Mouse (Mus musculus): ENCODE results near the gene Cacna1c.
A peak's percentile ranks its signal among the peaks of the same experiment; 100 is the strongest.

The Cacna1c gene

DNA sequence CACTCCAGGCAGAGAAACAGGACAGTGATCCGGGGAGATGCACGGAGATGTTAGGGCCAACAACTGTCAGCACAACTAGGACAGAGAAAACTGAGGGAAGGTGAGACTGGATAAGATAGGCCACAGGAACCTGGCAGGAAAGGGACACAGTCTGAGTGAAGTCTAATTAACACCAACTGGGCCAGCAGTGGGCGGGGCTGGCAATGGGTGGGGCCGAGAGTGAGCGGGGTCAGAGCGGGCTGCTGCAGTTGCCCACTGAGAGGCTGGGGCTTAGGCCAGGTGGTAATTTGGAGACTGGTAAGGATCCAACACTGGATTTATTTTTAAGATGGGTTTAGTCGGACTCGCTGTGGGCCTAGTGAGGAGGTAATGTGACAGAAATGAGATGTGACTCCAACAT lies 418.8 kb downstream of the Cacna1c start:
- DNase-seq, result no peak

DNA sequence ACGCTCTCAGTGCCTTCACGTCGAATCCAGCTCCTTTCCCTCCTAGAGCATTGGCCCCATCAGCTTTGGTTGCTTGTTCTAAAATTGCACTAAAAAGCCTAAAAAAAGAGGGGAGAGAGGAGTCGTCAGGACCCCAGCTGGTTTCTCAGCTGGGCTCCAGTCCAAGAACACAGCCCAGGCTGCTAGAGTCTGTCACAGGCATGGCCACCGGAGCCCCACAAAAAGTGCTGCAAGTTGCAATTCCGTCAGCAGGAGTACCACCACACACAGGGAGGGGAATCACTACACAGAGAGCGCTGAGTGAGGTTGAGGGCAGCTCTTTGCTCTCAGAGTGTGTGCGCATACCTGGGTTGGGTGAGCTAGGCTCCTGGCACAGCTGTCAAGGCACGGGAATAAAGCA lies 419.8 kb downstream of the Cacna1c start:
- DNase-seq, result peak; percentile 40

DNA sequence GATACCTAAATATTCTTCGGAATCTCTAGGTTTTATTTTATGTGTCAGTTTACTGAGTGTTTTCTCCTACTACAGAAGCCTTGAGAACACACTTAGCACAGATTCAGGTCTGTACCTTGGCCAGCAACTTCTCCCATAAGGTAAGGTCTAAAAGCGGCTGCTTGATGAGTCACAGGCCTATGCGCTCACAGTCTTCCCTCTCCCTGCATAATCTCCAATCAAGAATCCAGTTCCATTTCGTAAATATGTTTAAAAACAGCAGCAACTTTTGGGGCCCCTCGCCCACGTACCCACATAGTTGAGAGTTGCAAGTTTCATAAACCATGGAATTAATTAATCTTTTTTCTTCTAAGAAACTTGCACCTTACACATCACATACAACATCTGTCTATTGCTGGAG lies 423.6 kb downstream of the Cacna1c start:
- DNase-seq, result no peak

DNA sequence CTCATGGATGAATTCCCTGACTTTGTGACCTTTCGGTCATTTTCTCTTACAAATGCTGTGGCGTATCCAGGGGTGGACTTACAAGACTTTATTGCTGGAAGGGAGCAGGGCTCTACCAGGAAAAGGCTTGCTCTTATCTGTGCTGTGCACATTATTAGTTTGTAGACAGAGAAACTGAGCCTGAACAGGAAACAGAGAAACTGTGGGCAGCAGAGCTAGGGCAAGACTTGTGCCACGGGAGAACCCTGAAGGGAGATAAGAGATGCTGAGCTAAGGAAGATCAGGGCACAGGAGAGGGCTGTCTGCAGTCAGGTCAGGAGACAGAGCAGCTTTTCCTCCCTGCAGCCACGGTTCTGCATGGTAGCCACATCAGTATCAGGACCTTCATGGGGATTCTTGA lies 425.1 kb downstream of the Cacna1c start:
- no peak for DNase-seq

DNA sequence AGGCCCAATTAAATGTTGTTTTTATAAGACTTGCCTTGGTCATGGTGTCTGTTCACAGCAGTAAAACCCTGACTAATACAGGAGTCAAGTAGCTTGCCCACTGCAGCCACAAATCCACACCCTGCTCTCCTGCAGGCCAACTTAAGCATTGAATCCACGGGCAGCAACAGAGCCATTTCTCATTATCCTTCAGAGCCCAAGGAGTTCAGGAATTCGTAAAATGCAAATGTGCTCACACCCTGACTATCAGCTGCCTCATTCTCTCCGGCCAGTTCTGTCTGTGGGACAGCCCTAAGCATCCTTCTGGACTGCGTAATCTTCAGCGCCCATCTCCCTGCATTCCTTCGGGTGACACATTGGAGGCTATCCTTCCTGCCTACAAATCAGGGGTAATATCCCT lies 425.8 kb downstream of the Cacna1c start:
- no peak for DNase-seq

DNA sequence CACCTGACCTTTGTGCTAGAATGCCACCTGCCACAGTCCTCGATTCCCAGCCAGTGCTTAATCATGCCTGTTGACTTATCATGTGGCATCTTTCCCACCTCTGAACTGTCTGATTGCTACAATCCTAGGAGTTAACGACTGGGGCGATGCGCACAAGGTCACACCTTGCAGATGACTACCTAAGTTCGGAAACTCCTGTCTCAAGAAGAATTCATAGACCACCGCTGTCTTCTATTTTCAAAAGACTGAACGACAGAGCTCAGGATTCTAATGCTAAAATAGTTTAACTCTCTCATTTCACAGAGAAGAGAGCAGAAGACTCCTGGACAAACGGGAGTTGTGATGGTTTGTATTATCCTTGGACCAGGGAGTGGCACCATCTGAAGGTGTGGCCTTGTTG lies 426.4 kb downstream of the Cacna1c start:
- DNase-seq, result no peak

DNA sequence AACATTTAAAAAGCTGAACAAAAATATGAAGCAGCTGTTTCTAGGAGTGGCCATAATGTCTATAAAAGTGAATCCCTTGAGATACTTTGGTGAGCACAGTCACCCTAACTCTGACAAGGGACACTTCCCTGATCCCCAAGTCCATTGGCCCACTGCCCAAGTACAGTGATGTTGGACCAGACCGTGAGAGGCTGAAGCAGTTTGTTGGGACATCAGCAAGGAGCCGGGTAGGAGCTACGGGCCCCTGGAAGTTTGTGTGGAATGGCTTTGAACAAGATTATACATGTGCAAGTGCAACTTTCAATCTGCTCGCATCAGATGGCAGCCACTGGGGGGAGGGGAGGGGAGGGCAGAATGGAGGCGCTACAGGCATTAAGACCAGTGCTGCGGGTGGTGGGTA lies 428.5 kb downstream of the Cacna1c start:
- DNase-seq, result no peak

DNA sequence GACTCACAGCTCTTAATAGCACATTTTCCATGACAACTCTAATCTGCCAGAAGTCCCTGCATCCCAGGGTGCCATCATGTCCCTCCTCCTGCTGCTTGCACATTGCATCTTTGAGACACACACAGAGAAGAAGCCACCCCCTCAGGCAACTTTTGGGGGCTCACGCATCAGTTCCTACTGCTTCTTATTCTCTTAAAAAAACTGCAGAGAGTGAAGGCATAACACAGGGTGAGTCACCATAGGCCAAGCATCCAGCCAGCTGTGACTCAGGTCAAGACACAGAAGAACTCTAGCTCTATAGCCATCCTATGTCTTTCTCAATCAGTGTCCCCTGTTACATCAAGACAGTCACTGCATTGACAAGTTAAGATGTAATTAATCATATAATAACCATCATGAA lies 431.0 kb downstream of the Cacna1c start:
- DNase-seq, result no peak

DNA sequence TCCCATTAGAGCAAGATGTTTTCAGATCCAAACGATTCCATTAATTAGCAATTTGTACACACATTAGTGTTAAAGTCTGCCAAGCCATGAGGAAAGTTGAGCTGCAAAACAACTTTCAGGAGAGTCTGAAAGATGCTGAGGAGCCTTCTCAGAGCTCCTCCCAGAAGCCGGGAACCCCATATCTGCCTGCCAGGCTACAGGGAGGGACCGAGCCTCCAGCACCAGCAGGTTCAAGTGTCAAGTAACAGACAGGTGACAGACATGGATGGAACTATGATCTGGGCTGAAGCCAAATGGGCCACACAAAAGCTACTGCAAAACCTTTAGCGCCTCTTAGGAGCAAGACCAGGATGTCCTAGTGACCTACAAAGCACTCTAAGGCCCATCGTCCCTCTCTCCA lies 437.2 kb downstream of the Cacna1c start:
- no peak for DNase-seq

DNA sequence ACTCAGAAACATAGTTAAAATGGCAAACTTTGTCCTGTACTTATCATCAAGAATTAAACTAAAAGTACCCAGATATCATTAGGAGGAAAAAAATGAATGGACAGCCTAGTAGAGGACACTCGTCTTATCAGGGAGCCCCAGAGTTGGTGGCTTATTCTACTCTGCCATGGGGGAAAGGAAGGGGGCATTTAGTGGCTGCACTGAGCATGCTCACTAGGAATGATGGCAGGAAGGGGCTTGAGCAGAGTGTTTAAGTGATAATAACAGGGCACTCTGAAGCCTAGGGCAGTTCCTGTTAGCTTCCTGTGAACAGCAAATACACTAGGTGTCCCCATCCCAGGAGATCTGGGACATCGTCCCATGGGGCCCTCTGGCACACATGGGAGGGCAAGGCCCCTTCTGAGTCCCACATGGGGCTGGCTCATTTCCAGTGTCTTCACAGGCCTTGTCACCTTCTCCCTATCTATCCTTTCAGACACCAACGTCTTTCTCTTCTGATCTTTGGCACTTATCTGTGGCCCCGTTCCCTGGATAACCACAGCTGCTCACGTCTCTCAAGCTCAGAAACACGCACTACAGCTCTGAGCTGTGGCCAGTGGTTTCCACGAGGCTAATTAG lies 437.8 kb downstream of the Cacna1c start:
- DNase-seq, result no peak

DNA sequence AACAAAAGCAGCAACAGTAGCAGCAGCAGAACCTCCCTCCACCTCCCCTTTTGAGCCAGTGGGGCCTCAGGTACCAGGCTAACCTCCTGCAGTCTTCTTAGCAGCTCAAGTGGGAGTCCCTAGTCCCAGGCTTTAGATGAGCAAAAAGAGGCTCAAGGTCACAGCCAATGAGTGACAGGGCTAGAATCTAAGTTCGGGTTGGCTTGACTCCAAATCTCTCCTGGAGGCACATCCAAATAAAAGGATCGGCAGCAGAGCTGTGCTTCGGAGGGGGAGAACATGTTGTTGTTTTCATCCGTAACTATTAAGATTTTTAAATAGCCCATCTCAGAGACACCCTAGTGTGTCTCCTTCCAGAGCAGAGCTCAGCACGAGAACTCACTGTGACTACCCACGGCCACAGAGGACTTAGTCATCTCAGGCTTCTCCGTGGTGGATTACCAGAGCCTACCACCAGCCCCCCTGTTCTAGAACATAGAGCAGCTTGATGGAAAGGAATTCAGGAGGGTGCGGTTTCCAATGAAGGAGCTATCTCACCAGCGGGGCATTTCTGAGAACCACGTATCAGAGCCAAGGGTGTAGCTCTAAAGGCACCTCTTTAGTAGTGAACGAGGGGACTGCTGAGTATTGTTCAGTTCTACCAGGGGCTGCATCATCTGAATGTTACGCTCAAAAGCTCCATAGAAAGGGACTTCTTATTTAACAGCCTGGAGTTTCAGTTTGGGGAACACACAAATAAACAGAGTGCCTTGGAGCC lies 438.5 kb downstream of the Cacna1c start:
- DNase-seq, result no peak

DNA sequence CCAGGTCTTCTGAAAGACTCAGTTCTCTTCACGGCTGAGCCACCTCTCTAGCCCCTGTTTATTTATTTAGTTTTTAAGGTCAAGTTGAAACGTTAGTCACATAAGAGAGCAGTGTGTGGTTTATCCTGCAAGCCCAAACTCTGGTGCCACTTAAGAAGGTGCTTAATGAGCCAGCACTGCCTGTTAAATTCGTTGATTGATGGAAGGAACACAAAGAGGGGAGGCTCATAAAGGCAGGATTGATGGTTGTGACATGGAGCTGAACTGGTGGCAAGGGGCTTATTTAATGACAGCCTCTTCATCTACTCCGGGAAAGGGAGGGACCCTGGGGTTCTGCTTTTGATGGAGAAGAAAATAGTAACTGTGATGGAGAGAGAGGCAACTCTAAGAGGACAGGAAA lies 439.7 kb downstream of the Cacna1c start:
- DNase-seq, result no peak

DNA sequence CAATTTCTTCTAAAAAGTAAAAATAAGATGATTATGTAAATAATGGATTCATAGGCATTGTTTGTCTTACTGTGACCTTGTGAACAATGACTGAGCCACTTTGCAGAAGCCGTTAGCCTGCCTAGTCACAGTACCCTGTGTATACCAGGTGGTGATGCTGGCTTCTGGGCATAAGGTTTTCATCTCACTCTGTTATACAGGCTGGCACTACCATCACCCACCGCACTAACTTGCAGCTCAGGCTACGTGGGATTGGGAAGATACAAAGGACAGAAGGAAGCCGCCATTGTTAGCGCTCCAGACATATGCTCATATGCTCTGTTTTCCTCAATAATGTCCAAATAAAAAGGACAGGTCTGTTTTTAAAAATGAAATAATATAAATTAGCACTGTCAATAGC lies 440.4 kb downstream of the Cacna1c start:
- peak; percentile 46 for DNase-seq

DNA sequence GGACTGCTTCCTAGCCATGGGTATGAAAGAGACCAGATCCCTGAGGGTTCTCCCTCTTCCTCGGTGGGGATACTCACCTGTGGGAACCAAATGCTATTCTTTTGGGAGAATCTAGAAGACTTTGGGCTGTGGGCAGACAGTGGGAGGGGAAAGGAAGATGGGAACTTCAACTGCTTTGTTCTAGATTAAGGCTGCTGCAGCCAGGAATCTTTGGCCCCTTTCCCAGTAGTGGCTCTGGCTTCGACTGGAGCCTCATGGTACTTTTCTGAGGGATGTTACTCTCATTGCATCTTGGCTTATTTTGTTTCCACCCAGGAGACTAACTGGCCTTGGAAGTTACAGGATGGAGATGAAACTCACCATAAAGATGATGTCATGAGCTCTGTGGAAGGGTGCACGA lies 441.8 kb downstream of the Cacna1c start:
- peak; percentile 45 for DNase-seq

DNA sequence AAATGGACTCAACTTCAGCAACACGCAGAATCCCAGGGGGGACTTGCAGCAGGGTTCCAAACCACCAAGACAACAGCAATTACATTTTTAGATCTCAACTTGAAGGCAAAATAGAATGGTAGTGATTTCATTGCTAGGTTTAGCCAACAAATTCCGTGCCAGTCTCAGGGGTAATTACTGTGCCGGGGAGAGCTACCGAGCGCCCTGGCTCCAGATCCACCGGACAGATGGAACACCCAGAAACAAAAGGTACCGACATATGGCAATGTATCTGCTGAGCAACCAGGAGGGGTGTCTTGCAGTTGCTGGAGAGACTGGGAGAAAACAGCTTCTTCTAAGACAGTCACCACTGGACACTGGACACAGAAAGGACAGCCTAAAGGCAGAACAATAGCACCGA lies 442.4 kb downstream of the Cacna1c start:
- peak; percentile 52 for DNase-seq

DNA sequence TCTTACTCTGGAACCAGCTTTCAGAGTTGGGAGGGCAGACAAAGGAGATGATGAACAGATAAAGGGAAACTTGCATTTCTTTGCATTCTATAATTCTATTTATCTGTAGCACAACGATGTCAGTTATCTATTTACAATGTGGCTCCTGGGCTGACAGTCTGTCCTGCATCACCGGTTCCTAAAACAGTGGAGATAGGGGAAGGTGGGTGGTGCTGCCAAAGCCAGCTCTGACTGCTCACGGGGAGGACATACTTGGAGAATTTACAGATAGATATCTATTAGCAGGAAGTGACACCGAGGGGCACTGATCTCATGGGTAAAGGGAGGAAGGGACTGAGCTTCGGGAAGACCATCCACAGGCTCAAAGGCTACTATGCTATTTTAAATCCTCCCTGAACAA lies 443.2 kb downstream of the Cacna1c start:
- DNase-seq, result no peak

DNA sequence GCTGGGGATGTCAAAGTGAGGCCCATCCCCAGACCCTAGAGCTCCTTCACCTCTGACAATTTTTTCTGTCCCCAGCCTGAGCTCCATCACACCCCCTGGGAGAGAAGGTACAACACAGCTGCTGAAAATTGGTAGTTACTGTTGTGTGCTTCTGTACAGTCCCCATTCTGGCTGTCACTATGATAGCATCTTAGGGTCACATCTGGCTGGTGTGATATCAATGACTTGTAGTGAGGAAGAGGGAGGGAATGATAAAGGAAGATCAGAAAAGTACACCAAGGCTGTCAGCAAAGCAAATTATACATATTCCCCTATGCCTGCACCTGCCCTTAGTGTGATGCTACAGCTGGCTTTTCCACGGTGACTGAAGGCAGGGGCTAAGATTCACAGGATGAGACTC lies 446.9 kb downstream of the Cacna1c start:
- no peak for DNase-seq

DNA sequence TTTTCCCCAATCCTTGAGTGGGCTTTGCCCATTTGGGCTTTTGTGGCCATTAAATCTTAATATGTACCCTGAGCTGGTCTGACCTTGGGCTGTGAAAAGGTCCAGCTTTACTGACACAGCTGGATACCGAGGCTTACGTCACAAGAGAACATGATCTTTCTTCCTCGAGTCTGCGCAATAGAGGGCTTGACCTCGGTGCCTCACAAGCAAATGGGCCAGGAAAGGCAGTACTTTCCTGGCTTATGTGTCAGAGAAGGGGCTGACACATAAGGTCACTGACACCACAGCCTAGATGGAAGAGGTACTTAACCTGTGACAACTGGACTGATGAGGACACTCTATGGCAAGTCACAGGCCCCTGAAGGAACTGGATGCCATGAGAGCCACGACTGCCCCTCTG lies 453.5 kb downstream of the Cacna1c start:
- DNase-seq, result no peak

DNA sequence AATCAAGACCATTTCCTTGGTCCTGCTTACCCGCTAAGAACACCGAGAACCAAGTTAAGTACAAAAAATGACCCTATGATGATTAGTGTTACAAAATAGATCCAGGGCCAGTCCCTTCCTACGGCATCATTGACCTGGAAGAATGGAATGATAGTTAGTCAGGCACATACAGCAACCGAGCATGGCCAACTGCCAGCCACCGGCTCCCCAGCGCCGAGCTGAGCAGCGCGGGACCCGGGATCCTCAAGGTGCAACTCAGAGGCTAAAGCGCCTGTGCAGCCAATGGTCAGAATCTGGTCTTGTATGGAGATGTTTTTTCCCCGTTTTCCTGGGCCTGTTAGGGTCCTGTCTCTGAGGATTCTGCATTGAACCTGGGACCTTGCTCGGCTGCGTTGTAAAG lies 454.4 kb downstream of the Cacna1c start:
- DNase-seq, result no peak

DNA sequence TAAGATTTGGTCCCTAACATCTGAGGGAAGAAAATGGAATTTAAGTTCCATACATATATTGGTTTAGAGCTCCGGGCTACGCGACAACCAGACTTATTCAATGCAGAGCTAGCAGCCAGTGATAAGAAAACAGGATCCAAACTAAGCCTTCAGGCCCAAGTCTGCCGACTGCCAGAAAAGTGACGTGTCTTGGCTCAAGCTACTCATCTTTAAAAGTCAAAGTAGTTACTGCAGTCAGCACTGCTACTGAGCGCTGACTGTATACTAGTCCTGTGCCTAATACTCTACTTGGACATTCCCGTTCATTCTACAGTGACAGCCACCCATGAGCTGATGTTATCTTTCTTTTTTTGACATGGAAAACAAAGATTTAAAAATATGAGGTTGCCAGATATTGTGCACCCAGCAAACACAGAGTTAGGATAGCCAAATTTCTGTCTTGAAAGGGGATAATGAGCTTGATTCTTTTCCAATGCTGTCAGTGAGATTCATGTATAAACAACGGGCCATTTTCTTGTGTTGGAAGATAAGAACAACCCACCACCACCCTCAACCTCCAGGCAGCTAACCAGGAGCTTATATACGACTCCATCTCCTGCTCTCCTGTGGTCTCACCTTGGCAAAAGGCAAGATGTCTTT lies 456.1 kb downstream of the Cacna1c start:
- DNase-seq, result peak; percentile 62

DNA sequence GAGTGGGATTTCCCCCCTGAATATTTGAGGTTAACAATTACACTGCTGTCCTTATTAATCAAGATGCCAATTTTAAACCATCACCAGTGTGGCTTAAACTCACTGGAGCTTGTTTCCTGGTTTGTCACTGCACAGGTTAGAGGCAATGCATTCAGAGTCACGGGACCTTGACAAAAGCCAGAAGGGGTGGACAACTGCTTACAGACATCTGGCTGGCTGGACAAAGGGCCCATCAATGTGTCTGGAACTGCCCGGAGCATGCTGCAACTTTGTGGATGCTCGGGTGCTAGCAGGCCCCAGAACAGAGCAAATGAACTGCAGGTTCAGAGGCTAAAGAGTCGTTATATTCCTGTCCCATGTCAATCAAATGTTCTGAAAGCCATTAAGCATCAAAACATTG lies 456.9 kb downstream of the Cacna1c start:
- DNase-seq, result no peak

DNA sequence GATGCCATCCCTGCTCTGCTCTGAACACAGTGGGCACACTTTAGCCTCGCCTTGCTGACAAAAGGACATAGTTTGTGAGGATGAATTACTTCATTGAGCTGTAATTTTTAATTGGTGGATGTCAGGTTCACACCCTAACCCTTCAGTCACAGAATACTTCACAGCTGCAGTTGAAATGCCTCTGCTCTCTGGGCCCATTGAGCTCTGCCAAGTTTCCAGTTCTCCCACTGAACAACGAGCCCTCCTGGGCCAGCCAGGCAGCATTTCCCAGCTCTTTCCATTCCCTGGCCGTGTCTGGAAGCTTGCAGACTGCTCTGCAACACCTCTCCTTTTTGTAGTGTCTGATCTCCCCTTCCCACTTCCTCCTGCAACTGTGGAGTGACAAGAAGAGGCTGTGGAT lies 457.6 kb downstream of the Cacna1c start:
- DNase-seq, result no peak

DNA sequence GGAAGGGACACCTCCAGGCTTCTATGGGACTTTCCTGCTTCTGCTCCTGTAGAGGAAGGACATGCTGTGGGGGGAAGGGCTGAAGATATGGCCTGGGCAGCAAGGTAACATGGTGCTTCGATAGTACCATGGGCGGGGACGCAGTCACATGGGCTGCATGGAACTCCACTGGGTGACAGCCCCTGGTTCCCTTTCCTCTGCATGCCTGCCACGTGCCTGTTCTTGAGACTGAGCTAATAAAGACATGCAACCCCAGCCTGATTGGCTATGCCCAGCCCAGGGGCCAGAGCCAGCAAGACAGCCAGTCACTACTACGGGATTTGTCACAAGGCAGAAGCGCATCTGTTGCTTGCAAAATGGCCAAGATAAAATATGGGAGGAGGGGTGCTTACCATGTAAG lies 459.1 kb downstream of the Cacna1c start:
- no peak for DNase-seq

DNA sequence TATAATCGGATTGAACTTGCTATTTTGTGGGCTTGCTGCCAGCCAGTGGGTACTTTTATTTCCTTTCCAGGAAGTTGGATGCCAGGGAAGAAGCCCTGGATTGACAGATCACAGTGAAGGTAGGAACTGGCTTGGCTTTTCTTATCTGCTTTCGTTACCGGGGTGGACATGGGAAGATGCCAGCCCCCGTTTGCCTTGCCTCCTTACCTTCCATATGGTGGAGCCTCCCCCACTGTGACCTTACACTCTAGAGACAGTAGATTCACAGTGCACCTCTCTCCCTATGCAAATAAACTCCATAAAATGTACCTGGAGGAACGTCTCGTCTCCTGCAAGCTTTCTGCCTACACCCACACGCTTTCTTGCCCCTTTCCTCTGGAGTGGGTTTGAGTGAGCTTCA lies 459.7 kb downstream of the Cacna1c start:
- DNase-seq, result no peak

DNA sequence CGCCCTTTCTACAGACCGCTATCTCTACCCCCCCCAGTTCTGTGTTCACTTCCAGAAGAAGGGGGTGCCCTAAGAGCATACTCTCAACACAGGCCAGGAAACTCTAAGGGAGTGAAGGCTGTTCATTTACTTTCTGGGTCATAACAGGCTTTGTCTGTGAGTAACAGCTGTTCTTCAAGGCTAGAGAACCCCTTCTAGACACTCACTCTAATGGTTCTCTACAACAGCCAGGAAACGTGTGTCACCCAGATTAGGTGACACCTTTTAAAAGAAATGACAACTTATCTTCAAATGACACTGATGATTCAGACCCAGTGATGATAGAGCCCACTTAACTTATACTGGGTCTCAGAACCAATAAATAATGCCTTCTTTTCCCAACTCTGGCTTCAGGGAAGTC lies 461.1 kb downstream of the Cacna1c start:
- no peak for DNase-seq
